Mouse (Mus musculus) brain, adult 2 months (tissue): ENCODE results near the gene Gm20708.
"Not testable (repeated sequence)": the region's sequence is repeated elsewhere in the genome, so short reads cannot be mapped to it uniquely, and the experiment has no call there.

ENCODE experiments used
- DNase-seq: peaks from one replicate; pipeline ENCODE4 v3.0.0; 2011; ENCODE audit warnings: low read depth, low spot score

Gm20708 gene

GRCm38 (mm10) chr11:117832086-117832969, 22.9 kb downstream of the Gm20708 start:
- peak; percentile 81 for DNase-seq

- DNase-seq, result not testable (repeated sequence)
Measured at GRCm38 (mm10) chr11:117833509-117833908, 24.0 kb downstream of the Gm20708 start.

- DNase-seq, result no peak
Measured at GRCm38 (mm10) chr11:117834086-117834485, 24.6 kb downstream of the Gm20708 start.

- DNase-seq, result peak; percentile 71
Measured at GRCm38 (mm10) chr11:117836306-117836705, 26.8 kb downstream of the Gm20708 start.

GRCm38 (mm10) chr11:117838572-117838971, 29.1 kb downstream of the Gm20708 start:
- no peak for DNase-seq

- DNase-seq, result no peak
Measured at GRCm38 (mm10) chr11:117839021-117839420, 29.6 kb downstream of the Gm20708 start.

- DNase-seq, result no peak
Measured at GRCm38 (mm10) chr11:117840910-117841309, 31.4 kb downstream of the Gm20708 start.

- DNase-seq, result no peak
Measured at GRCm38 (mm10) chr11:117843434-117843833, 34.0 kb downstream of the Gm20708 start.

GRCm38 (mm10) chr11:117844997-117845396, 35.5 kb downstream of the Gm20708 start:
- DNase-seq, result no peak

GRCm38 (mm10) chr11:117845651-117846050, 36.2 kb downstream of the Gm20708 start:
- DNase-seq, result no peak

GRCm38 (mm10) chr11:117846640-117847039, 37.2 kb downstream of the Gm20708 start:
- DNase-seq, result peak; percentile 17

- DNase-seq, result no peak
Measured at GRCm38 (mm10) chr11:117847593-117848215, 38.2 kb downstream of the Gm20708 start.

- DNase-seq, result peak; percentile 47
Measured at GRCm38 (mm10) chr11:117848271-117848984, 39.0 kb downstream of the Gm20708 start.

GRCm38 (mm10) chr11:117848985-117849671, 39.7 kb downstream of the Gm20708 start, which contains the start of gene Birc5:
TSS of gene Birc5 (plus strand) at chr11:117849251.
- DNase-seq, result peak; percentile 97

GRCm38 (mm10) chr11:117852875-117853274, 43.4 kb downstream of the Gm20708 start:
- DNase-seq, result no peak

- DNase-seq, result no peak
Measured at GRCm38 (mm10) chr11:117854241-117854640, 44.8 kb downstream of the Gm20708 start.

- no peak for DNase-seq
Measured at GRCm38 (mm10) chr11:117855360-117855759, 45.9 kb downstream of the Gm20708 start.

GRCm38 (mm10) chr11:117855975-117856374, 46.5 kb downstream of the Gm20708 start:
- DNase-seq, result no peak

- DNase-seq, result no peak
Measured at GRCm38 (mm10) chr11:117857462-117857861, 48.0 kb downstream of the Gm20708 start.

- no peak for DNase-seq
Measured at GRCm38 (mm10) chr11:117858392-117858791, 48.9 kb downstream of the Gm20708 start.

GRCm38 (mm10) chr11:117860601-117861000, 51.1 kb downstream of the Gm20708 start, which contains the start of gene Tmem235:
TSS of gene Tmem235 (plus strand) at chr11:117860752.
- no peak for DNase-seq
